Mouse (Mus musculus) E14TG2a.4 (cell line): ENCODE results near the gene Ube2q1.

ENCODE experiments used
- CTCF ChIP-seq: conservative IDR thresholded peaks from 2 replicates; pipeline ENCODE4 v1.5.1; 2014; ENCODE audit warnings: low read length
- NANOG ChIP-seq: IDR thresholded peaks from 2 replicates; pipeline ENCODE4 v1.6.1; 2014; ENCODE audit warnings: borderline replicate concordance, low read length, mixed read lengths
- POU5F1 ChIP-seq: IDR thresholded peaks from 2 replicates; pipeline ENCODE4 v1.6.1; 2014; ENCODE audit warnings: low read length, borderline replicate concordance

DNA sequence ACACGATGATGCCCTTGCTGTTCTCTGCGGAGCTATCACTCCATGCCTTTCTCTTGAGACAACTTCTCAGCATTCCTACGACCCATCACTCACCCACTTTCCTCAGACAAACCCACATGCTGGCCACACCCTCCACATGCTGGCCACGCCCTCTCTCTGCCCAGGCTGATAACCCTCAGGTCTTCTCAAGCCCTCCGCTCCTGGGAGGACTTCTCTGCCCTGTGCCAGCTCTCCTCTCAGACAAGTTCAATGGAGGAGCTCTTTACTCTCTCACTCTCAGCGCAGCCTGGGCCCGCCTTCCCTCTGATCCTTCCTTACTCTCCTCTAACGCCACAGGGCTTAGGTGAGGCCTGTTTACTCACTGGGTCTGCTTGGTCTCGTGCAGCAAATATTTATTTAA is 35.2 kb downstream of the Ube2q1 start:
- TF ChIP-seq CTCF (no peak), POU5F1 (no peak), NANOG (no peak)
